Mouse (Mus musculus): ENCODE results near the gene Skint10.

Skint10 gene

GRCm38 (mm10) chr4:112774766-112775165 is at the start of gene Skint10:
Gene Skint10 (minus strand): TSS chr4:112774866.
- in situ Hi-C loops (cut with MboI) = no loop called here

DNA sequence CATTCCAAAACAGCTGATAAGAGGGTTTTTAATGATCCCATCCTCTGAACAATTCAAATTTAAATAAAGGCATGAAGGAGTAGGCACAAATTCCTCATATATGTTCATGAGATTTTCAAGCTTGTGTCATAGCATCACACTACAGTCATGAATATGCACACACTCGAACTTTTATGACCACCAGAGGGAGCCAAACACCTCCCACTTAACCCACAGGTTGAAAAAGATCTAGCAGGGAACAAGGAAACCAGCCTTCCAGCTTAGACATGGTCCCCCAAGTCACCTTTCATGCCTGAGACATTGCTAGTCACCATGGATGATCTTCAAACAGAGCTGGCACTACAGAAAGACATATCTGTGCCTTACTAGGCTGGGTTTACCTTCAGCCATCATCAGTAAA is 16.0 kb upstream of the Skint10 start:
- in situ Hi-C loops (cut with MboI) = no loop called here
